Mouse (Mus musculus): ENCODE measurements around the gene Cep63. TPM values are rescaled to one million over a fixed set of nuclear protein-coding genes. Genes with fewer than 3 reads are reported as not detected.

Gene Cep63
- total RNA-seq (2023): 59.1 TPM

GRCm38 (mm10) chr9:102625983-102626838, at the start of gene Cep63, which contains the start of gene Anapc13:
Gene Cep63 (minus strand): TSS chr9:102626534.
Gene Anapc13 (plus strand): TSS chr9:102626296.

Other genes with a start within 250 kb of the Cep63 start
- gene Ky, start 120.8 kb downstream of the Cep63 start, total RNA-seq (2023): not detected
- 55.2 TPM for gene Anapc13, start 238 bp downstream of the Cep63 start, total RNA-seq (2023)
- not detected for gene Amotl2, start 90.1 kb upstream of the Cep63 start, total RNA-seq (2023)
- 0.34 TPM for gene Ryk, start 208.4 kb upstream of the Cep63 start, total RNA-seq (2023)